Mouse (Mus musculus): ENCODE results near the gene Gm49358.

The Gm49358 gene

DNA sequence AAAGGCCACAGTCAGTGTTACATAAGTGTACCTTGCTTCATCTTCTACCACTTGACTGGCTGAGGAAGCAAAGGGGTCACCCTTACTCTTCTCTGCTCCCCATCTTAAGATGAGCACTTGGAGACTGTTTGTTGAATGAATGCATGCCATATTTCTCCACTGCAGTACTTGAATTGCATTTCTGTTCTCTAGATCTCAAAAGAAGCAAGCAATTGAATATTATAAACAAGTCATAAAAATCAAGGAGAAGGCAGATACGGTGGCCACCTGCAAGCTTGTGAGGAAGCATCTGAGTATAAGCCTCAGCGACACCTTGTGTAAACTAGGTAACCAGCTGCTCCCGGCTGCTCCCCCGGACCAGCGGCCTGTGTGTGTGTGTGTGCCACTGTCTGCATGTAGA is at the start of gene Gm49358:
Gm49358 (plus strand) TSS at position 301 of the 400 bp plus-strand sequence.
- DNase-seq = no peak

DNA sequence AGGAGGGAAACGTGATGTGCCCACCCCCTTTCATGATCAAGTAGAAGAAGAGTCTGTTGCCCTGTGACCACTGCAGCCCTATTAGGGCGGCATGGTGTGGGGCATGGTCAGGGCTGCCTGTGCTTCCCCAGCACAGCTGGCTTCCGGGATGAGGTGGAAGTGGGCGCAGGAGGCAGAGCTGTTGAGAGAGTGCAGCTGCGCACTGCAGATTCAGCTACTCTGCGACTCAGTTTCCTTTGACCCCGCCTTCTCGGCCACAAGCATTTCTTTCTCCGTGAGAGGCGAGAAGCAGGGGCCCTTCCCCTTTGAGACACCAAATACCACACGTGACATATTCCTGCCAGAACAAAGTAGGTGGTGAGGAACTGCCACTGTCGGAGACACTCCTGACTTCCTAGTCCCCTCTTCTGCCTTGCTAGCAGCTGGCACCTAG is 36.2 kb upstream of the Gm49358 start:
- DNase-seq = peak; percentile 27

DNA sequence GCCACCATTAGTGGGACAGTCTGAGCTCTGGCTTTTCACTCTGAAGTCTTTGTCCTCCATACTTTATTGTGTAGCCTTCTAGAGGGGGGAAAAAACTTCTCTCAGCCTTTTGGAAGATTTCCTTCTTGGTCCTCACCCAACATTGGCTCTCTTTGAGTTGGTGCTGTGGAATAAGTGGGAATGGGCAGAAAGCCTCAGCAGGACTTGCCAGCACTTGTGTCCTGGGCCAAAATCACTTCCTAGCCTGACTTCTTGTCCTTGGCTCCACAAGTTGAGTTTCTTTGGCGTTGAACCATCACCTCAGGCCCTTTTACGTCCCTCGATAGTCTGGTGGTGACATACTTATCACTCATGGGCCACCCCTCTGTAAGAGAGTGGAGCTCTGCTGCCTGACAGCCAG is 35.6 kb upstream of the Gm49358 start:
- DNase-seq = no peak

DNA sequence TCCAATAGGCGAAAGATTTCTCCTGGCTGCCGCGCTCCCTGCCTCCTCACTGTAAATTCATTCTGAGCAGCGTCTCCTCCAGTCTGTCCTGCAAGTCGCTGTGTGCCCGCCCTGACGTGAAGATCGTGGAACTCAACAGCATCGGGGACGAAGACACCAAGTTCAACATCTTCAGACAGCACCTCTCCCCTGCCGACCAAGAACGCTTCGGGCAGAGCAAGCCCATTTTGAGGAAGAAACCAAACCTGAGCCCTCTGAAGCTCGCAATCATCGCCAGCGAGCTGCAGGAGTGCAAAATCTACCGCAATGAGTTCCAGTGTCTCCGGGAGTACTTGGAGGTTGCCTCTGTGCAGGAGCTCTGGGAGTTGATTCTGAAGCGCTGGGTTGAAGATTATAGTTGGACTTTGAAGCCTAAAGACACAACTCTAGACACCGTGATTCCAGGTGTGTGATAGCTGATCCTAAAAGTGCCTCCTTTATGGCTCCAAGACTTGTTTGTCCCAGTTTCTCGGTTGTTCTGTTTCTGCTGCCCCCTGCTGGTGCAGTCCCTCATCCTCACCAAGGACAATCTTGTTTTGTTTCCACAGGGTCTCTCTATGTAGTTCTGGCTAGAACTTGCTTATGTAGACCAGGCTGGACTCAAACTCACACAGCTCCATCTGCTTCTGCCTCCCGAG is 32.8 kb upstream of the Gm49358 start:
- peak; percentile 89 for DNase-seq

DNA sequence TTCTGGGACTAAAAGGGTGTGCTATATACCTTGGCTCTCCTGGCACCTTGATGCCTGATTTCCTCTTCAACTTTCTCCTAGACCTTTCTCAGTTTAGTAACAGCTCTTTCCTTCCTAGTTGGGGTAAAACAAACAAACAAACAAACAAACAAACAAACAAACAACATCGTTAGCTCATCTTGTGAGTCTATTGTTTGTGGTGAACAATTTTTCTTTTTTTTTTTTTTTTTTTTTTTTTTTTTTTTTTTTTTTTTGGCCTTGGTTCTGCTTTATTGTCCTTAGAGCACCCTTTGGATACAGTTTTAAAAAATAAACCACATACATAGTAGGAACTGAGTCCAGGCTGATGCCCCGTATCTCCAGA is 32.3 kb upstream of the Gm49358 start:
- no peak for DNase-seq

DNA sequence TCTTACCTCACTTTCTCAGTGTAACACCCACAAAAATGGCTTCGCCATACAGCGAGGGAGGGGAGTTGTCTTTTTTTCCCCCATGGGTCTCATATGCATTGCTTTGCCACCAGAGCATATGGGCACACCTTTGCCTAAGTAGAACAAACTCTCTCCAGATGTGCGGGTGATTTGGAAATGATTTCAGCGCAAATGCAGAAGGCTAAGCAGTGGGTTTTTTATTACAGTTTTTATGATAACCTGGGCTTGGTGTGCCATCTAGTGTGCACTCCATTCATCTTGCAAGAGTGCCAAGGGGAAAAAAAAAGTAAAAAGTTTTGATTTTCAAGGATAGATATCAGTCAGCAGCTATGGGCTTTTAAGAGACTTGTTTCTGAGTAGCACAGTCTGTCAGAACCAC is 28.7 kb upstream of the Gm49358 start:
- no peak for DNase-seq

DNA sequence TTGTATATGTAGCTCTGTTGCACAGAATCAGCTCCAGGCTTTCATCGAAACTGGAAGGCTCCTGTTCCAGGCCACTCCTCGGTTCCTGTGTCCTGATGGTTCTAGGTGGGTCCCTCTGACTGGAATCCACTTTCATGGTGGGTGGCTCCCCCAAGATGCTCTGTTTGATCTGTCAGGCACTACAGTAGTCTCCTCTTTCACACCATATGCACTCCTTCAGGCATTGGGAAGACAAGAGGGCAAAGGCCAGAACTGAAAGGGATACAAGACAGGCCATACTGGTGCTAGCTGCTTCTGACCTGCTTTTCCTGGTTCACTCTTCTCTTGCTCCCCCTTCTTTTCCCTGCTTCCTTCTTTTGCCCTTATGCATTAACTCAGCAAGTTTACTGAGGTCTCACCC is 20.9 kb upstream of the Gm49358 start:
- no peak for DNase-seq

DNA sequence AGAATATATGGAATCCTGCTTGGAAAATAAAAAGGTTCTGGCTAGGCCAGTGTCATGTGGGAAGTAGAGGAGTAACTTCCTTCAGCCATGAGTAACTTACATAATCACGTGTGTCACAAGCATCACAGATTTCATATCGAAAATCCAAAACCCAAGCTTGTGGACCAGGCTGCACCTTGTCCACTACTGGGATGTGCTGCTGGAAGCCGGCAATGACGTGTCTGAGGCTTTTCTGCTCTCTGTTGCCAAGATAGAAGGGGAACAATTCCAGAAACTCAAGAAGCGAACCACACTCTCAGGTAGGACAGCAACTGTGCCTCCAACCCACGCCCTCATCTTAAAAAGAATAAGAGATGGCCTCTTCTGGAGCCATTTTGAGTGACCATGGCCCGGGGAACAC is 19.5 kb upstream of the Gm49358 start:
- DNase-seq = no peak

DNA sequence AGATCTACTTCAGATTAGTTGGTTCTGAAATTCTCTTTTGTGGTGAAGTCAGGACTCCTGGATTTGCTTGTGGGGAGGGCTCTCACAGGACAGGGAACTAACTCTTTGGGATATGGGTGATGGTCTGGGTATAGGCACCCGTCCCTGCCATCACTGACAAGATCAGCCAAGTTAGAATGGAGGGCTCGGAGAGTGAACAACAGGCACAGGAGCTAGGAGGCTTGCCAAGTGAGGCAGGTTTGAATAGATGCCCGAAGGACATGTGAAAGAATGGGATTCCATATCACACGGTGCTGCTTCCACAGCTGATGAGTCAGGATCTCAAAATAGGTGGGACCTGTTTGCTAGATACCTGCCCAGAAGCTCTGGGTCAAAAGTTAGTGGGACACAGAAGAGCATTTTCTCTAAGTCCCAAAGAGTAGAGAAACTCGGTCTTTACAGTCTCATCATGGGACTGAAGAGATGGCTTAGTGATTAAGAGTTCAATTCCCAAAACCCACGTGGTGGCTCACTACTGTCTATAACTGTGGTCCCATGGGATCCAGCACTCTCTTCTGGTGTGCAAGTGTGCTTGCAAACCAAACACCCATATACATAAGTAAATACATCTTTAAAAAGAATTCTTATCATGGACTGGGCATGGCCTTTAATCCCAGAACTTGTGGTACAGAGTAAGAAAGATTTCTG is 7.8 kb upstream of the Gm49358 start:
- no peak for DNase-seq

DNA sequence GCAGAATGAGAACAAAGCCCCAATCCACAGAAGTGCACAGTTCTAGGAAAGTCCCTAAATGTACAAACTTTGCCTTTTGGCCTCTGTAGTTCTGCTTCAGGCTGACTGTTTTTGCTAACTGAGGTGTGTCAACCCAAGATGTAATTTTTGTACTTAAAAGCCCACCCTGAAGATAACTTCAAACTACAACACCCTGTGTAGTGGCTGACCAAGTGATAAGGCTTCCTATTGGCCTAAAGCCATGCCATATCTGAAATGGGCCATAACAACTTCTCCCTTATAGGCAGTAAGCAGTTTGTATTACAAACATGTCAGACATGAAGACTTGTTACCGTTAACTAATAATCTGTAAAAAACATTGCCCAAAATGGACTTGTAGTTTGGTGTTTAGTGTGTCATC is 6.0 kb upstream of the Gm49358 start:
- DNase-seq = no peak

DNA sequence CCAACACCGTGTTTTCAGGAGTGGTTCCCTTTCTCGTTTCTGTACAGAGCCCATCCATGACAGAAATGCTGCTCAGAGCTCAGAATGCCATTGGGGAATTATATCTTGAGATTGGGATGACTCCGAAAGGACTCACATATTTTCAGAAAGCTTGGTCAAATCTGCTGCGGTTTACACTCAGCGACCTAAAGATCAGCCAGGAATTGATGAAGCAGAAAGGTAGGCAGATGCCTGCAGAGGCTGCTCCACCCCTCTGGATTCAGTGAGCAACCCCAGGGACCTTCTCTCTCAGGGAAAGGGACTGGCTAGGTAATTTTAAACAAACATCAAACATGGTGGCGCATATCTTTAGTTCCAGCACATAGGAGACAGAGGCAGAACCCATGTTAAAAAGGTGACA is 5.6 kb upstream of the Gm49358 start:
- no peak for DNase-seq

DNA sequence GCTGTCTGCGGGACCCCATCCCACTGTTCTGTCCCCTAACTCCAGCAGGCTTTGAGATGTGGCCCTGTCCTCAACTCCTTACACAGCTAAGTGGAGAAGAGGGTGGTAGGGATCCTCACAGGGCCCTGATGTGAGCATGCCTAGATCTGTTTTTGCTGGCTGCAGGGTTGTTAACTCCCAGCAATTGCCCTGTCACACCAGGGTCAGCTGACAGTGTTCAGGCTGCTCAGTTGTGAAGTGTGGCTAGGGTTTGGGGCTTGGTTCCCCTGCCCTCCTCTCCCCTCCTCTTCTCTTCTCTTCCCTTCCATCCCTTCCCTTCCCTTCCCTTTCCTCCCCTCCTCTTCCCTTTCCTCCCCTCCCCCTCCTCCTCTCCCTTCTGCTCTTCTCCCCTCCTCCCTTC is 2.5 kb upstream of the Gm49358 start:
- no peak for DNase-seq

DNA sequence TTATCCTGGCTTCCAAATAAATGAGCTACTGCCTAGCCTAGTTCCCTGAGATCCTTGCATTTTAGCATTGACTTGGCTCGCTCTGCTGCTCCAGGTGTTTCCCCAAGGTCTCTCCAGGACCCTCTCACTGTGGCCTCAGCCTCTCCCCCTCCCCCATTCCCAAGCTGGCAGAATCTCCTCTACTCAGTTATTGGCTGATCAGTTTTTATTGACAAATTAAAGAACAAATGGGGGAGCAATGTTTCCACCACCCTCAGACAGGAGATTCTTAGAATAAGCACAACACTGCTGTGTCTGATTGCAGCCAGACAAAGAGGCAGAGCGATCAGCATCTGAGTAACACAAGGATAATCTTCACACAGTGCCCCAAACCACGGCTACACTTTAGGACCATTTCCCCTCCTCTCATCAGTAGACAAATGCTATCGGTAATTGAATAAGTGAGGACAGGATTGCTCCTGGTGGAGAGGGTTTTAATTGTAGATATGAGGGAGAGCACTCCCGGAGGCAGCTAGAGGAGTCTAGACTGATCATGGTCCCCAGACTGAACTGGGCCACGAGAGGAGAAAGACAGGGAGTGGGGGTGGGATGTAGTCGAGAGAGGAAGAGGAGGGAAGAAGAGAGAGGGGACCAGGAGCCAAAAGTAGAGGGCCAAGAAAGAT is 1.9 kb upstream of the Gm49358 start:
- no peak for DNase-seq

DNA sequence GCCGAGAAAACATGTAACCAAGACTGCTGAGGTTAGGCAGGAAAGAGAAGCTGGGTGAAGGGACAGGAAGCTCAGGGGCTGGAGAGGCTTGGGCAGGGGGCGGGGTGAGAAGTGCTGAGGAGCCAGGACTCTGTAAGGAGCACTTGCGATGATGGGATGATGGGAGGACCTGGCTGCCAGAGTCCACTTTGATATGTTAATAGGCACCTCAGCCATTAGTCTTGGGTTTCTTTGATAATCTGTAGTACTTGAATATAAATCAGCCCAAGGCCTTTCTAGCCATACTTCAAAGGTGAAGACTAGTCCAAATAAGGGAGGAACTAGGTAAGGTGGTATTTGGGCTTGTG is 1.4 kb upstream of the Gm49358 start:
- DNase-seq = no peak

DNA sequence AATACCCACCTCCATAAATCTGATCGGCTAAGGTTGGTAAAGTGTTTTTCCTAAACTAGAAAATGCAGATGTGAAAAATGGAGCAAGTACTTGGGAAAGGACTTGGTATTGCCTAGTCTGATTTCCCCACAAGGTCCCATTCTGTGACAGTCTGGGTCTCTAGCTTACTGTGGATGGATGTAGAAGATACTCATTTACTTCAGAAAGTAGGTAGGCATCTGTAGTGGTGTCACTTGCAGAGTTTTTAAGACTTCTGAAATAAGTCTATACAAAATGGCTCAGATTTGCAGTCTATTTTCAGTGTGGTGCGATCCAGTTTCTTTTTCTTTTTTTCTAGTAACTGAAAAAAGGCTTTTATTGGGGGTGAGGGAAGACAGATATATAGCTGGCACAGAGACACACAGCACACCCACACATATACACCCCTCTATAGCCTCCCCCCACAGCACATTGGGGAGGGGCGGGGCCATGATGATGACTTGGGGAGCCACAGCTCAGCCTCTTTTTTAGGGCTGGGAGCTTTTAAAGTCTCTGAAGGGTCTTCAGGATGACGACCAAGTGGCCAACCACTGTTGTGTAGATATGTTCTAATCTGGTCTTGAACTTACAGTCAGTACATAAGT is 1.7 kb downstream of the Gm49358 start:
- no peak for DNase-seq

DNA sequence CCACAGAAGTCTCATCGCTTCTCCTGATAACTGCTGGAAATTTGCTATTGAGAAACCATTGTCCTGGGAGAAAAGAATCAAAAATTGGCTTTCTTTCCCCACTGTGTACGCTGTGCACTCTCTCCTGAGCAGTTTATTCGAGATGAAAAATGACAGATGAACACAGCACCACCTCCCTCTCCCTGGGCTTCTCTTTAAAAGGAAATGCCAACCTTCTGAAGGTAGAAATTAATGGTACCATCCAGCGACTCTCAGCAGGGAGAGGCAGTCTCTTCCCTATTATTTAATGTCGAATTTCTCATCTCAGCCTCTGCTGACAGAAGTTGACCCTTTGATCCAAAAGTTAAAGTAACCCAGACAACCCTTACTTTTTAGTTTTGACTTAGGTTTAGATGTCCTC is 5.4 kb downstream of the Gm49358 start:
- DNase-seq = no peak

DNA sequence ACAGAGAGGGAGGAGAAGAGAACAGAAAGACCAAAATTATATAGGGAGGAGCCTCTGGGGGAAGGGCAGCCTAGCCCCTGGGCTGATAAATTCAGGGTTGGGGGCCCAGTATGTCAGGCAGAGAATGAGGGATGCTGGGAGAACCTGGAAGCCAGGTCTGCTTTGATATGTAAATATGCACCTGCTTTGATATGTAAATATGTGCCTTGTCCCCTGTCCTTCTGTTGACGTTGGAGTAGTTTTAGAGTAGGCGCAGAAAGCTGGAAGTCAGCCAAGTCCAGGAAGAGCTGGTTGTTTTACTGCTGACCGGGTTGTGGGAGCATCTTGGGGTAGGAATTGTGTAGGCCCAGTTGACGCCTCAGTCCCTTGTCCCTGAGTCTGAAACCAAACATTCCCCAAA is 6.0 kb downstream of the Gm49358 start:
- no peak for DNase-seq

DNA sequence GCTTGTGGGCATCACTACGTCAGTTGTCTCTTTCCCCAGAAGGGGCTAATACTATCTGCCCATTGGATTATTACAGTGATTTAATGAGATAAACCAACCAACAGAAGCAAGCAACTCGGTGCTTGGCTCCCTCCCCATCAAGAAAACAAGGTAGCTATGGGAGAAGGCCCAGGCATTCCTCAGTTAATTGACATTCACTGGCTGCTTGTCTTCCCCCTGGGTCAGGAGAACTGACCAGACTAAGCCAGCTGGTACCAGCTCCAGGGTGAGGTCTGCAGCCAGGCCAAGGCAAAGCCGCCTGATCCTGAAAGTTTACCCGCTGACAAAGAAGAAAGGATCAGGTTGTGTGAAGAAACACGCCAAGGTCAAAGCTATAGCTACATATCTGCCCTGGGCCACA is 7.9 kb downstream of the Gm49358 start:
- DNase-seq = peak; percentile 56

DNA sequence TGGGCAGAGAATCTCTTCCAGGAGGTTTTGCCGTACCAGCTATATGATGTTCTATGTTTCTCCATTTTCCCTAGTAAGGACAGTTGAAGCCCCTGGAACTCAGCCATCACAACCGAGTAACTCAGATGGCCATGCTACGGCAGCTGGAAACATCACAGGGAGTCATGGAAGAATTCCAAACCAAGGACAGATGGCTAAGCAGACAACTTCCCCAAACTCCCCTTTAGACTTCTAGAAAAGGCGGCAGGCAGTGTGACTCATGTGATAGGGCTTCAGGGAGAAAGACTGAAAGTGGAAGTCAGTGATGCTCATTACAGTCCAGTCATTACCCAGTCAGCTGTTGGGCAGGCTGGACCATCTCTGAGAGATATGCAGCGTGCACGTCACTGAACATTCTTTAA is 8.5 kb downstream of the Gm49358 start:
- no peak for DNase-seq

DNA sequence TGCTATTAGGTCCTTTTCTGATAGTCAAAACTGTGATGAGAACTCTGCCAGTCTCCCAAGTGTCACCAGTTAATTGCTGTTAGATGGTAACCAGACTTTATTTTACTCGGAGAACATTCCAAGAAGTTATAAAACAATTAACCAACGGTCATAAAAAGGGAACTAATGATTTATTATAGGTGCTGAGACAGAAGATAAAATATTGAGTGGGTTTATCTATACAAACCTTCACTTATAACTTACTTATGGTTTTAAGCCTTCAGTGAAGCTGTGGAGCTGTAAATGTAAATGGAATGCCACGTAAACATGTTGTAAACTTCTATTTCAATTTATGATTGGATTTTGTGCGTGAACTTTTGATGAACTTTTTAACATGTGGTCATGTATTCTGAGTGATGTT is 9.6 kb downstream of the Gm49358 start:
- no peak for DNase-seq

DNA sequence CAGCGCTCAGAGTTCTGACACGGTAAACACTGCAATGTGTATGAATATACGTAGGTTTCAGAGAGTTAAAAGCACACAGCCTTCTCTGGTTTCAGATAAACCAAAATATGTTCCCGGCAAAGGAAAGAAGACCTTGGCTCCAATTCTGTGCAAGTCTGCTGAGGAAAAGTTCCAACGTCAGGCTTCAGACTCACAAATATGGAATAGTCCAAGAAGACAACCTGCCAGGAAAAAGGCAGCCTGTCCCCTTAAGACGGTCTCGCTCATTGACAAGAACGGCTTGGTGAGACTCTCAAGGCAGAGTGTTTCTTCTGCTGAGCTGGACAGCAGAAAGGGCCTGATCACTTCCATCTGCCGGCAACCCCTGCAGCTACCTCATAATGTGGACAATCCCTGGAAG is 12.5 kb downstream of the Gm49358 start:
- DNase-seq = no peak

DNA sequence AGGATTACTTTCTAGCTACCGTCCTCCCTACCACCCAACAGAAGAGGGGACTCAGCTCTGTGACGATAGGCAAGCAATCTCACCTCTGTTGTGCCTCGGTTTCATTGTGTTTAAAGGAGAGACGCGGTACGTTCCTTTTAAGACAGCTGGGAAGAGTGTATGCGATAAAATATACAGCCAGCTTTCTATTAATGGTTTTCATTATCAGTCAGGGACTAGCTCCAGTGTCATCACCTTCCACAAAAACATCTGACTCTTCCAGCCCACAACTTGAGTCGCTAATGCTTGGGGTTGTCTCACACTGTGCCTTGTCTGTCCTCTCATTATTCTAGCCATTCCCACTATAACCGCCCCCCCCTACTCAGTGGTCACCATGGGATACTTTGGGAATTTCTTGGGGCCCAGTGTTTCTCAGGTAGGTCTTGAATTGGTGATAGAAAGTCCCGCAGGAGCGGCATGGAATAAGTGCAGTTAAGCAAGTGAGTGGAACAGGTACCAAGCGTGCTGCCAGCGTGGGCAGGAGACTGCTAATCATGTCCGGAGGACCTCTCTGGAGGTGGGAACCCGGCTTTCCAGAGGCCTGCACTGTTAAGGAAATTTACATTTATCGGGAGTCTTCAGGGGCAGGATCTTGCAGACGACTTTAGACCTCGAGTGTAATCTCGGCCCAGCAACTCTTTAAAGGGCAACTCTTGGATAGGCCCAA is 14.0 kb downstream of the Gm49358 start:
- no peak for DNase-seq

DNA sequence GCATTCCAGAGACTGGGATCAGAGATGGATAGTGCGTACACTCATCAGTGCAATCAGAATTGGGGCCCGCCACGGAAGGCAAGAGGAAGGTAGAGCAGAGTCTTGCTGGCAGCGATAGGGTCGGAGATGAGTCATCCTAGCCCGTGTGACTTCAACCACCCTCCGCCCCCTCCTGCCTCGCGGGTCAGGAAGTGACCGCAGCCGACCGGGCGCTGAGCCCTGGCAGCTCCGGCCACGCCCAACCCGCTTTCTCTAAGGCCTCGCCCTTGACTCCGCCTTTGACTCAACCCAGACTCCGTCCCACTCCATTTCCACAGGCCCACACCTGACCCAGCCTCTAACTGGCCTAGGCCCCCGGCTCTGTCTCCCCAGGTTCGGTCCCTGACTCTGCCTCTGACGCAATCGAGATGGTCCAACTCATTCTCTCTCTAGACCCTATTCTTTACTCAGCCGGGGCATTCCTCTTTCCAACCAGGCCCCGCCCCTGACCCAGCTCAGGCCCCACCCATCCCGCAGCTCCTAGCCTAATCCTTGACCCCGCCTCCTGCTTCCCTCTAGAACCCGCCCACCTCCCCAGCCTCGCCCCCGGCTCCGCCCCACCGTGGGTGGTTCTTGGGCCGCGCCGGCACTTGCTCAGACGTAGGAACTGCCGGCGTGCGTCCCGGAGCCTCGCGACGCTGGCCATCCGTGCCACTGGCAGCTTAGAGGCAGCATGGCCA is 14.8 kb downstream of the Gm49358 start, which contains the start of gene Nt5dc3:
Nt5dc3 (plus strand) TSS at position 608 of the 719 bp plus-strand sequence.
- peak; percentile 99 for DNase-seq
